Mouse (Mus musculus) heart, embryonic 13.5 days (tissue): Measurements from ENCODE around the gene Miga2. TPM values are rescaled to one million over a fixed set of nuclear protein-coding genes. Genes with fewer than 3 reads are reported as not detected.

Source experiments
- ATAC-seq: fragments of 200-750 bp; cut with Nextera tagmentation; 2 replicates; pipeline ENCODE4 v1.8.0; 2017; ENCODE audit warnings: moderate TSS enrichment; ENCODE audit not compliant: insufficient number of reproducible peaks, low FRiP score, low TSS enrichment; ENCODE audit errors: extremely low read depth
- H3K27ac ChIP-seq: fragments of 300-500 bp; sonication (generic); replicated peaks from 2 replicates; pipeline ENCODE4 v1.5.1; 2015; ENCODE audit warnings: moderate library complexity, mild to moderate bottlenecking, inconsistent platforms
- H3K27me3 ChIP-seq: fragments of 300-500 bp; sonication (generic); replicated peaks from 2 replicates; pipeline ENCODE4 v1.6.1; 2015; ENCODE audit warnings: mild to moderate bottlenecking, inconsistent platforms
- H3K36me3 ChIP-seq: fragments of 300-500 bp; sonication (generic); 2 replicates; pipeline ENCODE4 v1.6.1; 2015; ENCODE audit warnings: mild to moderate bottlenecking, inconsistent platforms
- H3K4me1 ChIP-seq: fragments of 300-500 bp; sonication (generic); 2 replicates; pipeline ENCODE4 v1.6.1; 2015; ENCODE audit warnings: inconsistent platforms
- H3K4me2 ChIP-seq: fragments of 300-500 bp; sonication (generic); 2 replicates; pipeline ENCODE4 v1.6.1; 2015; ENCODE audit warnings: inconsistent platforms, mild to moderate bottlenecking, moderate library complexity
- H3K4me3 ChIP-seq: fragments of 300-500 bp; sonication (generic); 2 replicates; pipeline ENCODE4 v1.5.1; 2015; ENCODE audit warnings: moderate library complexity, mild to moderate bottlenecking, inconsistent platforms
- H3K9ac ChIP-seq: fragments of 300-500 bp; sonication (generic); 2 replicates; pipeline ENCODE4 v1.6.1; 2015; ENCODE audit warnings: inconsistent platforms, mild to moderate bottlenecking, moderate library complexity
- H3K9me3 ChIP-seq: fragments of 300-500 bp; sonication (generic); 2 replicates; pipeline ENCODE4 v1.6.1; 2016; ENCODE audit warnings: inconsistent platforms
- WGBS: fragments of 180-500 bp; shearing (Covaris S2); methylation state at CpG from one replicate; pipeline ENCODE4 v1.1.7; 2015; ENCODE audit warnings: mixed read lengths; 5-methylcytosine and 5-hydroxymethylcytosine counted together
- polyA plus RNA-seq: library from polyadenylated mRNA; unstranded; fragments of >200 nt; fragmentation: Nextera tagmentation; extraction: Ambion mirVana; gene quantifications from 2 replicates; pipeline ENCODE4 v1.2.1, GENCODE M21; 2015

Gene Miga2
- polyA plus RNA-seq, 1 experiment from 2014 or later: 28.9 TPM

DNA sequence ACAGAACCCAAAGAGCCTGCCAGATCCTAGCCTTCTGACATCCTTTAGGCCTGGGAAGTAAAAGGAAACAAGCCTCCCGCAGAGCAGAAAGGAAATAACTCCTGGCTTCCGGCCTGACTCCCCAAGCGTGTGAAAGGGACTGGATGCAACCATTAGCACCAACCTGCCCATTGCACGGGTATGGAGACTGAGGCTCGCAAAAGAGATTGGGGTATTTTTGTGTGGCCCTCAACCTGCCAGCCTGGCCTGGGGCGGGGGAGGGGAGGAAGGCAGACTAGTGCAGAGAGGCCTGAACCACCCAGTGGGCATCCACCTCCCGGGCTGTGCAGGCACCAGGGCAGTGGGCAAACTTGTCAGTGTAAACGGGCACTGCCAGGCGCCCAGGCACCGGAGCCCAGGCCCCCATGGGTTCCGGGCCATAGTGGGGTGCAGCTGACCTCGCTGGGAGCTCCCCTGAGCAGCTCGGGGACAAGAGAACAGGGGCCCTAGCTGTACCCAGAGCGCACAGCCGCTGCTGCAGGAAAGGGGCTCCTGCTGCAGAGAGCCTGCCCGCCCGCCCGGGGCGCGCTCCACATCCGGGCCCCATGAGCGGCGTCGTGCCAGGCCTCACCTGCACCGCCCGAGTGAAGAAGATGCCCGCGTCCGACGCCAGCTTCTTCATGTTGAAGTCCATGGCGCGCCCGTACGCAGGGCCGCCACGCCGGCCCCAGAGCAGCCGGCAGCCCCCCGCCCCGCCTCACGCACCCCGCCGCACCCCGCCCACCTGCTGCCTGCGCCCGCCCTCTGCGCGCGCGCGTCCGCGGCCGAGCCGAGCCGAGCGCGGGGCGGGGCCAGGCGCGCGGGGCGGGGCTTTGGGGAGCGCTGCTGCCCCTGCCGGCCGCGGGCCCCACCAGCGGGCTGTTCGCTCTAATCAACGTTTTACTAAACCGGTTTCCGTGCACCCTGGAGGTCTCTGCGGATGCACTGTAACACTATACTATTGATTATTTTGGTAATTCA, 5.2 kb upstream of the Miga2 start, which contains the start of gene Sh3glb2:
Sh3glb2 (minus strand) TSS at position 805 of the 999 bp plus-strand sequence.
- 2% methylated on average over 61 of the region's 73 CpGs for WGBS
- Histone ChIP-seq H3K4me1 (peaks cover 46% of the 10 kb centered on the region), H3K27me3 (no peaks in the 10 kb centered on the region), H3K9me3 (no peaks in the 10 kb centered on the region), H3K4me3 (peak within 1 kb of the TSS; percentile 89), H3K27ac (peak within 1 kb of the TSS; percentile 79), H3K36me3 (peaks cover 14% of the 10 kb centered on the region), H3K4me2 (peak within 1 kb of the TSS; percentile 79), H3K9ac (peak within 1 kb of the TSS; percentile 88)
- ATAC-seq: peak; percentile 47

DNA sequence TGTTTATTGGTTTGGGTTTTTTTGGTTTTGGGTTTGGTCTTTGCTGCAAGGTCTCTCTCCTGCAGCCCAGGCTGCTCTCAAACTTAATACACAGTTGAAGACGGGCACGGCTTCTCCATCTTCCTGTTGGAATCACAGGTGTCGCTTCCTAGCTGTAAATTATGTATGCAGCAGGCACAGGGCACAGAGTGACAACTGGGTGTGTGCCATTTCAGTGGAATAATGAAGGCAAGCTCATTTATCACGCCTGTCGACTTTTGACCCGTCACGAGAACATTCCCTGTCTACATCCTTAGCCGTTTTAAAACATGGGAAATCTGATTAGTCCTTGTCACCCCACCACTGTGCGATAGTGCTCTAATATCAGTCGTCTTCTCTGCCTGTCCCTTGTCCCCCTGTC, 3.4 kb upstream of the Miga2 start:
- H3K9me3 ChIP-seq: no peaks in the 10 kb centered on the region
- H3K9ac ChIP-seq: no peak overlapping the region
- H3K27me3 ChIP-seq: no peaks in the 10 kb centered on the region
- no peak overlapping the region for H3K4me2 ChIP-seq
- 77% methylated on average over 10 of the region's 10 CpGs for WGBS
- H3K36me3 ChIP-seq: no peaks in the 10 kb centered on the region
- ATAC-seq: no peak
- H3K27ac ChIP-seq: no peak overlapping the region
- H3K4me3 ChIP-seq: no peak overlapping the region
- H3K4me1 ChIP-seq: peaks cover 44% of the 10 kb centered on the region

DNA sequence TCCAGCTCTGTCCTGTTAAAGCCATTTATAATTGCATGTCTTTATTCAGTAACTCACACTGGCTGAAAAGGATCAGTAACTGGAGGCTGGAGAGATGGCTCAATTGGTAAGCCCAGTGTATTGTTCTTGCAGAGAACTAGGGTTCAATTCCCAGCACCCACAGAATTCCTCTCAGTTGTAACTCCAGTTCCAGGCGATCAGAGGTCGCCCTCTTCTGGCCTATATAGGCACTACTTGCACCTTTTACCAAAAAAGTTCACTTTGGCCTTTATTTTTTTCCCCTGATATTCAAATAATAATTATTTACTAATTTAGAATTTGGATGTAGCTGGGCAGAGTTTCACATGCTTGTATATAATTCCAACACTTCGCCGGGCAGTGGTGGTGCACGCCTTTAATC, 1.2 kb upstream of the Miga2 start:
- WGBS: 71% methylated on average over 5 of the region's 5 CpGs
- no peak overlapping the region for H3K4me3 ChIP-seq
- no peaks in the 10 kb centered on the region for H3K9me3 ChIP-seq
- H3K27me3 ChIP-seq: no peaks in the 10 kb centered on the region
- H3K4me1 ChIP-seq: peaks cover 33% of the 10 kb centered on the region
- H3K4me2 ChIP-seq: no peak overlapping the region
- ATAC-seq: no peak
- no peak overlapping the region for H3K9ac ChIP-seq
- peaks cover 14% of the 10 kb centered on the region for H3K36me3 ChIP-seq
- no peak overlapping the region for H3K27ac ChIP-seq

- Histone ChIP-seq H3K4me1 (peaks cover 25% of the 10 kb centered on the region), H3K9me3 (no peaks in the 10 kb centered on the region), H3K4me3 (peak overlapping the region; percentile 85), H3K9ac (peak overlapping the region; percentile 85), H3K36me3 (peaks cover 40% of the 10 kb centered on the region), H3K27ac (peak overlapping the region; percentile 90), H3K4me2 (peak overlapping the region; percentile 85), H3K27me3 (no peaks in the 10 kb centered on the region)
- ATAC-seq: no peak
- 61% methylated on average over 2 of the region's 2 CpGs for WGBS
These were observed 1.4 kb downstream of the Miga2 start for GRCm38 (mm10) chr2:30365281-30366069.

- peak overlapping the region; percentile 85; the same call in 1 of the 2 replicates for H3K9ac ChIP-seq
- WGBS: 42% methylated on average over 5 of the region's 5 CpGs
- no peaks in the 10 kb centered on the region for H3K9me3 ChIP-seq
- peaks cover 48% of the 10 kb centered on the region for H3K36me3 ChIP-seq
- peaks cover 25% of the 10 kb centered on the region for H3K4me1 ChIP-seq
- peak overlapping the region; percentile 85; the same call in 1 of the 2 replicates for H3K4me3 ChIP-seq
- ATAC-seq: no peak
- peak overlapping the region; percentile 85 for H3K4me2 ChIP-seq
- H3K27me3 ChIP-seq: no peaks in the 10 kb centered on the region
- H3K27ac ChIP-seq: peak overlapping the region; percentile 90; the same call in 1 of the 2 replicates
These were observed 2.2 kb downstream of the Miga2 start for GRCm38 (mm10) chr2:30366203-30366602.

DNA sequence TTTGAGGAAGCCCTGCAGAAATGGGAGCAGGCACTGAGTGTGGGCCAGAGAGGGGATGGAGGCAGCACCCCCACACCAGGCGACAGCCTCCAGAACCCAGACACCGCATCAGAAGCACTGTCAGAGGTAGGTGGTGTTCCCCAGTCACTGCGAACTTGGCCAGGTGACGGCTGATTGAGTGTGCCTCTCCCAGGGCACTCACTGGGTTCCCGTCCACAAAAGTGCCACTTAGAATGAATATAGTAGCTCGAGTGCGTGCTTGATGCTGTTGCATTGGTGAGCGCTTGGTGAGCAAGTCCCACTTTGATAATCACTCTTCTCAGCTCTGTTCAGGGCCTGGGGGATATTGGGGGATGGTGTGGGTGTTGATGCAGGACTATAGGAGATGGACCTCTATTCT, 7.5 kb downstream of the Miga2 start:
- H3K27ac ChIP-seq: no peak overlapping the region
- peaks cover 100% of the 10 kb centered on the region for H3K36me3 ChIP-seq
- peaks cover 2% of the 10 kb centered on the region for H3K4me1 ChIP-seq
- WGBS: 92% methylated on average over 8 of the region's 8 CpGs
- no peak overlapping the region for H3K4me2 ChIP-seq
- H3K27me3 ChIP-seq: no peaks in the 10 kb centered on the region
- H3K4me3 ChIP-seq: no peak overlapping the region
- ATAC-seq: no peak
- H3K9ac ChIP-seq: no peak overlapping the region
- H3K9me3 ChIP-seq: no peaks in the 10 kb centered on the region

DNA sequence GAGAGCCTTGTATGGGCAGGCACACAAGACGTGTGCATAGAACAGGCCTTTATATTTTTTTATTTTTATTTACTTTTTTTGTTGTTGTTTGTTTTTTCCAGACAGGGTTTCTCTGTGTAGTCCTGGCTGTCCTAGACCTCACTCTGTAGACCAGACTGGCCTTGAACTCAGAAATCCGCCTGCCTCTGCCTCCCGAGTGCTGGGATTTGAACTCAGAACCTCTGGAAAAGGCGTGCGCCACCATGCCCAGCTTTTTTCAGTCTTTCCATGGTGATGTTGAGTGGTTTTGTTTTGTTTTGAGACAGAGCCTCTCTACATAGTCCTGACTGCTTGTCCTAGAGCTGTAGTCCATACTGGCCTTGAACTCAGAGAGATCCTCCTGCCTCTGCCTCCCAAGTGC, 8.7 kb downstream of the Miga2 start:
- WGBS: 94% methylated on average over 5 of the region's 5 CpGs
- H3K9me3 ChIP-seq: no peaks in the 10 kb centered on the region
- H3K9ac ChIP-seq: no peak overlapping the region
- ATAC-seq: no peak
- peaks cover 100% of the 10 kb centered on the region for H3K36me3 ChIP-seq
- H3K4me2 ChIP-seq: no peak overlapping the region
- no peaks in the 10 kb centered on the region for H3K27me3 ChIP-seq
- H3K4me1 ChIP-seq: no peaks in the 10 kb centered on the region
- no peak overlapping the region for H3K4me3 ChIP-seq
- H3K27ac ChIP-seq: no peak overlapping the region

DNA sequence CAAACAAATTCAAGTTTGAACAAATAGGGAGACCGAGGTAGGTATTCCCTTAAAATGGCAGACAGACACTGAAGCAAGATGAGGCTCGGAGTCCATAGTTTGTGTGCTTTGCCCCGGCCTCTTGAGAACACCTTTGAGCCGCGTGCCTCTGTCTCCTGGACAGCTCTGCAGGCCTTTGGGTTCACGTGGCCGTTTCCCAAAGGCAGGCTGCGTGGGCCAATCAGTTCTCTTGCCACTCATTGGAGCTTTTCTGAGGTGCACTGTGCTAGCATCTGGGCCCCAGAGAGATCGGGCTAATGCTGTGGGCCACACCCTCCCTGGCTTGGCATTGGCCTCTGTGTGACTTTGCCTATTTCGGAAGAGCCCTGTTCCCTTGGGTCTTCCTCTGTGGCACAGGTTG, 11.9 kb downstream of the Miga2 start:
- H3K4me3 ChIP-seq: no peak overlapping the region
- no peaks in the 10 kb centered on the region for H3K4me1 ChIP-seq
- no peak overlapping the region for H3K4me2 ChIP-seq
- no peak overlapping the region for H3K9ac ChIP-seq
- H3K27me3 ChIP-seq: no peaks in the 10 kb centered on the region
- H3K27ac ChIP-seq: no peak overlapping the region
- 88% methylated on average over 10 of the region's 10 CpGs for WGBS
- no peaks in the 10 kb centered on the region for H3K9me3 ChIP-seq
- H3K36me3 ChIP-seq: peaks cover 100% of the 10 kb centered on the region
- no peak for ATAC-seq

GRCm38 (mm10) chr2:30377721-30378120, 13.7 kb downstream of the Miga2 start:
- H3K4me1 ChIP-seq: no peaks in the 10 kb centered on the region
- H3K9me3 ChIP-seq: no peaks in the 10 kb centered on the region
- peaks cover 100% of the 10 kb centered on the region for H3K36me3 ChIP-seq
- WGBS: 71% methylated on average over 5 of the region's 5 CpGs
- H3K4me3 ChIP-seq: no peak overlapping the region
- no peak overlapping the region for H3K4me2 ChIP-seq
- H3K27ac ChIP-seq: no peak overlapping the region
- no peak overlapping the region for H3K9ac ChIP-seq
- no peak for ATAC-seq
- H3K27me3 ChIP-seq: no peaks in the 10 kb centered on the region

DNA sequence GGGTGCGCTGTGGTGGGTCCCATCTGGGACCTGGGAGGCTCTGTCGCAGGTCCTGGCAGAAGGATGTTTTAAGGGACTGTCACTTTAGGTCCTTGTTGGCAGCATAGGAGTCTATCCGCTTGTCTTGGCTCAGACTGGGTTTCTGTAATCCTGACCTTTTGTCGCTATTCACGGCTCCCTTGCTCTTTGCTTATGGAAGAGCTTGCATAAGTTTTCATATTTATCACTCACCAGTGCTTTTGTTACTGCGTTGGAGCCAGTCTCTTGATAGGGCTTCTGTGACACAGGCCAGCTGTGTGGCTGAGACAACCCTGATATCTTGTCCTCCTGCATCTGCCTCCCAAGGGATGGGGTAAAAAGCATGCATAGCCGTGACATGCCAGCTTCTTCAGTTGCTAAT, 15.3 kb downstream of the Miga2 start:
- Histone ChIP-seq H3K4me3 (no peak overlapping the region), H3K36me3 (peaks cover 100% of the 10 kb centered on the region), H3K4me2 (no peak overlapping the region), H3K9me3 (no peaks in the 10 kb centered on the region), H3K27ac (no peak overlapping the region), H3K27me3 (no peaks in the 10 kb centered on the region), H3K9ac (no peak overlapping the region), H3K4me1 (no peaks in the 10 kb centered on the region)
- 73% methylated on average over 7 of the region's 7 CpGs for WGBS
- no peak for ATAC-seq
